Mouse (Mus musculus): ENCODE data around the gene Trmt1l. TPM values are rescaled to one million over a fixed set of nuclear protein-coding genes. Genes with fewer than 3 reads are reported as not detected.

The Trmt1l gene
- total RNA-seq, 2 experiments from 2014 or later: 31.2 to 35.2 TPM

GRCm38 (mm10) chr1:151493826-151494225 lies 65.5 kb downstream of the Trmt1l start:
- no peak for DNase-seq (ENCODE audit: low spot score in 2 of 2)

DNA sequence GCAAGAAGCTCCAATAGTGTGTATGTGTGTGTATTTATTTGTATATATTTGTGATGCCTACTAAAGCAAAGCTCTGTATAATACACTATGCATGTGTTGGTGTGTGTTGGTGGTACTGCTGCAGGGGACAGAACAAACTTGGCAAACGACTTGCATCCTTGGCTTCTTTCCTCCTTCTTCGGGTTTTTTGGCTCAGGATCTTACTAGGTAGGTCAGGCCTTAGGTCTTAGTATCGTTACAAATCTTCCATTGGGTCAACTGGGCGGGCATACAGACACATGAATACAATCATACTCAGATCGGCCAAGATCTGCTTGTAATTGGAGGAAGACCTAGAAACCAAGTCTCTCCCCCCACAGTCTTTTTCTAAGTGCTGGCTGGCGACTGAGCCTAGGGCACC lies 66.4 kb downstream of the Trmt1l start:
- DNase-seq (ENCODE audit: low spot score in 2 of 2): no peak

GRCm38 (mm10) chr1:151495635-151496285 lies 67.4 kb downstream of the Trmt1l start:
- DNase-seq (ENCODE audit: low spot score in 2 of 2): no peak

- no peak for DNase-seq (ENCODE audit: low spot score in 2 of 2)
These were observed 68.7 kb downstream of the Trmt1l start for GRCm38 (mm10) chr1:151497028-151497427.

- no peak for DNase-seq (ENCODE audit: low spot score in 2 of 2)
These were observed 69.6 kb downstream of the Trmt1l start for GRCm38 (mm10) chr1:151497942-151498341.

GRCm38 (mm10) chr1:151498381-151498780 lies 70.0 kb downstream of the Trmt1l start:
- no peak for DNase-seq (ENCODE audit: low spot score in 2 of 2)

DNA sequence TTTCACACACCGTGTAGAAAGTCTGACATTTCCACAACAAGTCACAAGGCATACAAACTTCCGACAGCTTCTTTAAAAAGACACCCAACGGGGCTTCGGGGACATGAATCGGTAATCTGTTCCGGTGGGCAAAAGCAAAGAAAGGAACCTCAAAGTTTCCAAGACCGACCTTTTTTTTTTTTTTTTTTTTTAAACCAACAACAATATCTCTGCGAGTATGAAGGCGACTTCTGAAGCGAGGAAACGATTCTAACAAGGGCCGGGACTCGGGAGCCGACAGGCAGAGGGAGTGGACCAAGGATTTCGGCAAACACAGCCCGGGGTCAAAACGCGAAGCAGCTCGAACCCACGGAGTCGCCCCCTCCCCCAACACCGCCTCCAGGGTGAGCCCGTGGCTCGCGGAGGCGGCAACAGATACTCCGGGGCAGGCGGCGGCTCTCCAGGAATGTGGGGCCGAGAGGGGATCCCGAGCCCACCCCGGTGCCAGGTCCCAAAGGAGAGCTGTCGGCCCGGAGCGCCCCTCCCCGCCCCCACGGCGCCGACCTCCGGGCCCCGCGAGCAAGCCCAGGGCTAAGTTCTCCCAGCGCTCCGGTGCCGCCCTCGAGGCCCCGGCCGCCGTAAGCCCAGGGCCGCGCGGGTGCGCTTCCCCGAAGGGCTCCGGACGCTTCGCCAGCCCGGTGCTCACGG lies 71.6 kb downstream of the Trmt1l start:
- peak; percentile 11 to 31 for DNase-seq (ENCODE audit: low spot score in 2 of 2)

DNA sequence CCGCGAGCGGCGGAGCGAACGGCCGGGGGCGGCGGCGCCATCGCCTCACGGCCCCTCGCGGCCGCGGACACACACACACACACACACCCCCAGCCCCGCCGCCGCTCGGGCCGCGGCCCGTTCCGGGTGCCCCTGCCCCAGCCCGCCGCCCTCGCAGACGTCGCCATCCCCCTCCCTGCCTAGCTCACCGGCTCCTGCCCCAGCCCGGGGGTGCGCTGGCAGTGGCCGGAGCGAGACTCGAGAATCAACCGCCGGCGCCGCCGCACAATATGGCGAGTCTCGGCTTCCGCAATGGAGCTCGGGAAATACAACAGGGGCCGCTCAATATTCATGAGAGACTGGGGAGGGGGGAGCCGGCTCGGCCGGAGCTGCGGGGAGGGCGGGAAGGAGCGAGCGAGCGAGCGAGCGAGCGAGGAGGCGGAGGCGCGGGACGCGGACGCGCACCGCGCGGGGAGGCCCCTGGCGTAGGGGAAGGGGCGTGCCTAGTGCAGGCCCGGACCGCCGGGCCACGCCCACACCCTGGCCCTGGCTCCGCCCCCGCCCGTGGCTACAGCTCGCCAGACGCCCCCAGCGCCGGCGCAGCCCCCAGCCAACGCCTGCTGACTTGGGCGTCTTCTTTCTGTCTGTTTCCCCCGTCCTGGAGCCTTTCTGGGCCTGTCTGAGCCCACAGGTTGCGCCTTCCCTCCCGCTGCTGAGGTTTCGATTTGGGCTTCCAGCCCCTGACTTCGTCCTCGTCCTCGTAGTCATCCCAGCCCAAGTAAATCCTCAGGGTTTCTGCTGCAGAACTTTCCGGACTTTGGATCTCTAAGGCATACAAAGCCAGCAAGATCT lies 72.4 kb downstream of the Trmt1l start, which contains the start of gene Rnf2:
TSS of gene Rnf2 (minus strand) at position 425 of the 831 bp plus-strand sequence.
- peak; percentile 83 to 89 for DNase-seq (ENCODE audit: low spot score in 2 of 2)

Small RNA genes lying within 50 kb of the gene (microRNA-seq; reads per million reads assigned to microRNA genes)
- gene Mir7682: 0 to 0.20 reads per million in 2 experiments

Other genes starting within 250 kb of the Trmt1l start
- gene Gm47985, start 246.0 kb upstream of the Trmt1l start, total RNA-seq (2021): not detected
- gene Gm8947, start 236.2 kb upstream of the Trmt1l start, total RNA-seq (2021): not detected
- not detected for gene Gm47995, start 230.1 kb upstream of the Trmt1l start, total RNA-seq (2021)
- gene 3110040M04Rik, start 224.4 kb upstream of the Trmt1l start, total RNA-seq (2021): not detected
- gene Gm47996, start 218.4 kb upstream of the Trmt1l start, total RNA-seq (2021): not detected
- 10 to 100 TPM; 88.5 to 88.7 TPM for gene Ivns1abp, start 84.1 kb upstream of the Trmt1l start, total RNA-seq (2021)
- gene Swt1, start 87 bp upstream of the Trmt1l start, total RNA-seq (2021): 10 to 100 TPM; 15.4 to 17.1 TPM
- gene Rnf2, start 72.4 kb downstream of the Trmt1l start, total RNA-seq (2021): 10 to 100 TPM; 42.6 to 47.0 TPM
- 1 to 10 TPM; 1.8 to 2.0 TPM for gene Fam129a, start 142.6 kb downstream of the Trmt1l start, total RNA-seq (2021)